Mouse (Mus musculus): ENCODE measurements at regions not wholly inside any gene's neighbourhood (a gene's known extent, or its start where the extent isn't known, plus 50 kb on each side); places are given as distances from the start of the nearest gene placed in this dataset.

- DNase-seq (ENCODE audit: low read depth, low spot score), result no peak
Measured at GRCm38 (mm10) chr2:75563253-75563913, 95.7 kb upstream of the Hnrnpa3 start.

- no peak for DNase-seq (ENCODE audit: low read depth, low spot score)
Measured at GRCm38 (mm10) chr2:75564809-75565208, 94.3 kb upstream of the Hnrnpa3 start.

GRCm38 (mm10) chr2:75567131-75567530, 91.9 kb upstream of the Hnrnpa3 start:
- DNase-seq (ENCODE audit: low read depth, low spot score), result no peak

- DNase-seq (ENCODE audit: low read depth, low spot score), result no peak
Measured at GRCm38 (mm10) chr2:75569756-75570155, 89.3 kb upstream of the Hnrnpa3 start.

GRCm38 (mm10) chr2:75570246-75570645, 88.8 kb upstream of the Hnrnpa3 start:
- no peak for DNase-seq (ENCODE audit: low read depth, low spot score)

GRCm38 (mm10) chr2:75584975-75585374, 74.1 kb upstream of the Hnrnpa3 start:
- DNase-seq (ENCODE audit: low read depth, low spot score), result no peak

- peak; percentile 70 for DNase-seq (ENCODE audit: low read depth, low spot score)
Measured at GRCm38 (mm10) chr2:75588572-75588971, 70.5 kb upstream of the Hnrnpa3 start.

GRCm38 (mm10) chr2:75589452-75589851, 69.6 kb upstream of the Hnrnpa3 start:
- no peak for DNase-seq (ENCODE audit: low read depth, low spot score)

- DNase-seq (ENCODE audit: low read depth, low spot score), result peak; percentile 65
Measured at GRCm38 (mm10) chr2:75590175-75590574, 68.9 kb upstream of the Hnrnpa3 start.

GRCm38 (mm10) chr2:75600511-75600910, 58.5 kb upstream of the Hnrnpa3 start:
- DNase-seq (ENCODE audit: low read depth, low spot score), result no peak

GRCm38 (mm10) chr2:75603175-75603871, 55.7 kb upstream of the Hnrnpa3 start:
- DNase-seq (ENCODE audit: low read depth, low spot score), result no peak

- DNase-seq (ENCODE audit: low read depth, low spot score), result peak; percentile 60
Measured at GRCm38 (mm10) chr2:75605634-75606033, 53.4 kb upstream of the Hnrnpa3 start.

- DNase-seq (ENCODE audit: low read depth, low spot score), result no peak
Measured at GRCm38 (mm10) chr2:75607010-75607915, 51.8 kb upstream of the Hnrnpa3 start.

- no peak for DNase-seq (ENCODE audit: low read depth, low spot score)
Measured at GRCm38 (mm10) chr2:75607958-75608357, 51.1 kb upstream of the Hnrnpa3 start.

GRCm38 (mm10) chr2:75608482-75608881, 50.6 kb upstream of the Hnrnpa3 start:
- no peak for DNase-seq (ENCODE audit: low read depth, low spot score)

- no peak for DNase-seq (ENCODE audit: low read depth, low spot score)
Measured at GRCm38 (mm10) chr2:75609150-75609946, 49.7 kb upstream of the Hnrnpa3 start.

Data from retina, postnatal 7 days (tissue).